Mouse (Mus musculus): ENCODE results near the gene Mast4.

DNA sequence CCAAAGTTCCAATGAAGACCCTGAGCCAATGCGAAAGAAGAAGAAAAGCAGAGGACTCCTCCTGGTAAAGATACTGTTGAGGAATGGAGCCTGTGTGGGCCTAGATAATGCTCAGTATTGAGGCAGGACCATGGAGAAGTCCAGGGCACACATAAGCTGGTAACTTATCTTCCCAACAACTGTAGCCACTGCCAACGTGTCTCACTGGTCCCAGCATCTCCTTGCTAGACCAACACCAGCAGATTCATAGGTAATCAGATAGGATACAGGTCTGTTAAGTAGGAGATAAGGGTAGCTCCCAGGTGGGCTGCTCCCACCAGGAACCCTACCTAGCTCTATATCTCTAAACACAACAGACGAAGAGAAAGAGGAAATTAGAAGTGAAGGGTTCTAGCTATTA, 116.8 kb downstream of the Mast4 start:
- TF ChIP-seq CTCF (IDR thresholded peaks at IDR 0.05), result no peak
- TF ChIP-seq POLR2A (IDR thresholded peaks at IDR 0.05; ENCODE audit: insufficient read depth, low read depth, low read length), result no peak

Data from heart, adult 2 months (tissue).